Mouse (Mus musculus) regulatory T cell (primary cell): ENCODE results near the gene Lsm5.

Experiments
- in situ Hi-C: fragments of 300-600 bp; cut with MboI, MseI; formaldehyde crosslinking; loops from one replicate; pipeline ENCODE4 v1.15.1; 2025; ENCODE audit warnings: high pct_unique_total_duplicates

Lsm5 gene

GRCm38 (mm10) chr6:56703931-56704900, at the start of gene Lsm5:
Gene Lsm5, minus strand, starts transcription at chr6:56704710.
- in situ Hi-C loops: loop anchor here (25.0 kb wide), 1 partner anchor 833 kb away; the partner anchor contains the start of gene Ppm1k

- in situ Hi-C loops: no loop called here
These were observed 49.2 kb upstream of the Lsm5 start for GRCm38 (mm10) chr6:56753719-56754118.

GRCm38 (mm10) chr6:56745950-56746543, 41.5 kb upstream of the Lsm5 start:
- in situ Hi-C loops: no loop called here

GRCm38 (mm10) chr6:56732545-56732944, 28.0 kb upstream of the Lsm5 start:
- in situ Hi-C loops: no loop called here

GRCm38 (mm10) chr6:56720877-56721276, 16.4 kb upstream of the Lsm5 start:
- in situ Hi-C loops: loop anchor here (5.0 to 25.0 kb wide), 2 partner anchors 41 to 816 kb away; partner anchors contain the start of gene Ppm1k

GRCm38 (mm10) chr6:56719071-56719470, 14.6 kb upstream of the Lsm5 start:
- in situ Hi-C loops: loop anchor here (10.0 to 25.0 kb wide), 3 partner anchors 206 to 1106 kb away; partner anchors contain the start of genes Nt5c3, Ppm1k, Vmn1r4 and Vopp1

- in situ Hi-C loops: loop anchor here (10.0 to 25.0 kb wide), 3 partner anchors 210 to 1110 kb away; partner anchors contain the start of genes Nt5c3, Ppm1k, Vmn1r4 and Vopp1
These were observed 10.8 kb upstream of the Lsm5 start for GRCm38 (mm10) chr6:56715270-56715666.

- in situ Hi-C loops: loop anchor here (10.0 to 25.0 kb wide), 3 partner anchors 210 to 1110 kb away; partner anchors contain the start of genes Nt5c3, Ppm1k, Vmn1r4 and Vopp1
These were observed 10.2 kb upstream of the Lsm5 start, which contains the start of gene Avl9 for GRCm38 (mm10) chr6:56714574-56715269. Gene Avl9, plus strand, starts transcription at chr6:56714899.

- in situ Hi-C loops: loop anchor here (10.0 to 25.0 kb wide), 3 partner anchors 211 to 1111 kb away; partner anchors contain the start of genes Nt5c3, Ppm1k, Vmn1r4 and Vopp1
These were observed 9.7 kb upstream of the Lsm5 start for GRCm38 (mm10) chr6:56714186-56714573.

GRCm38 (mm10) chr6:56692445-56692844, 12.1 kb downstream of the Lsm5 start:
- in situ Hi-C loops: no loop called here

- in situ Hi-C loops: no loop called here
These were observed 13.3 kb downstream of the Lsm5 start for GRCm38 (mm10) chr6:56691205-56691604.

GRCm38 (mm10) chr6:56688238-56688637, 16.3 kb downstream of the Lsm5 start:
- in situ Hi-C loops: loop anchor here (5.0 kb wide), 1 partner anchor 211 kb away; no protein-coding TSS in a partner anchor

- in situ Hi-C loops: no loop called here
These were observed 40.1 kb downstream of the Lsm5 start for GRCm38 (mm10) chr6:56664410-56664809.

- in situ Hi-C loops: no loop called here
These were observed 49.1 kb downstream of the Lsm5 start for GRCm38 (mm10) chr6:56655393-56655792.

GRCm38 (mm10) chr6:56652121-56652592, 52.4 kb downstream of the Lsm5 start:
- in situ Hi-C loops: no loop called here
